Mouse (Mus musculus) midbrain, embryonic 13.5 days (tissue): ENCODE results near the gene Synpr. TPM values are rescaled to one million over a fixed set of nuclear protein-coding genes. Genes with fewer than 3 reads are reported as not detected.
"Not testable (repeated sequence)": the region's sequence is repeated elsewhere in the genome, so short reads cannot be mapped to it uniquely, and the experiment has no call there.

Source experiments
- ATAC-seq: fragments of 200-750 bp; cut with Nextera tagmentation; 2 replicates; pipeline ENCODE4 v1.8.0; 2017; ENCODE audit warnings: mild to moderate bottlenecking, moderate TSS enrichment, moderate library complexity
- H3K27ac ChIP-seq: fragments of 300-500 bp; sonication (generic); 2 replicates; pipeline ENCODE4 v1.5.1; 2015; ENCODE audit warnings: inconsistent platforms, mild to moderate bottlenecking, moderate library complexity
- H3K27me3 ChIP-seq: fragments of 300-500 bp; sonication (generic); 2 replicates; pipeline ENCODE4 v1.6.1; 2015; ENCODE audit warnings: mild to moderate bottlenecking, inconsistent platforms
- H3K36me3 ChIP-seq: fragments of 300-500 bp; sonication (generic); 2 replicates; pipeline ENCODE4 v1.6.1; 2015; ENCODE audit warnings: mild to moderate bottlenecking, inconsistent platforms
- H3K4me1 ChIP-seq: fragments of 300-500 bp; sonication (generic); replicated peaks from 2 replicates; pipeline ENCODE4 v1.6.1; 2015; ENCODE audit warnings: inconsistent platforms
- H3K4me2 ChIP-seq: fragments of 300-500 bp; sonication (generic); replicated peaks from 2 replicates; pipeline ENCODE4 v1.6.1; 2015; ENCODE audit warnings: moderate library complexity, mild to moderate bottlenecking, inconsistent platforms
- H3K4me3 ChIP-seq: fragments of 300-500 bp; sonication (generic); replicated peaks from 2 replicates; pipeline ENCODE4 v1.5.1; 2015; ENCODE audit warnings: mild to moderate bottlenecking, inconsistent platforms
- H3K9ac ChIP-seq: fragments of 300-500 bp; sonication (generic); replicated peaks from 2 replicates; pipeline ENCODE4 v1.6.1; 2015; ENCODE audit warnings: mild to moderate bottlenecking, inconsistent platforms
- H3K9me3 ChIP-seq: fragments of 300-500 bp; sonication (generic); 2 replicates; pipeline ENCODE4 v1.6.1; 2016; ENCODE audit warnings: mild to moderate bottlenecking, inconsistent platforms
- WGBS: fragments of 180-500 bp; shearing (Covaris S2); methylation state at CpG from one replicate; pipeline ENCODE4 v1.1.7; 2015; 5-methylcytosine and 5-hydroxymethylcytosine counted together
- polyA plus RNA-seq: library from polyadenylated mRNA; unstranded; fragments of >200 nt; fragmentation: Nextera tagmentation; extraction: Ambion mirVana; gene quantifications from 2 replicates; pipeline ENCODE4 v1.2.1, GENCODE M21; 2015

The Synpr gene
- polyA plus RNA-seq, result 13.4 and 19.0 TPM in 2 replicates

- Histone ChIP-seq H3K27ac (no peak within 1 kb of the TSS), H3K9ac (0 out of 2 replicates have a peak within 1 kb of the TSS, but pooled peaks have one; percentile 42), H3K36me3 (no peaks in the 10 kb centered on the region), H3K9me3 (no peaks in the 10 kb centered on the region), H3K4me2 (peak within 1 kb of the TSS; percentile 58), H3K4me1 (peaks cover 10% of the 10 kb centered on the region; the same call in 1 of the 2 replicates), H3K4me3 (peak within 1 kb of the TSS; percentile 34), H3K27me3 (peaks cover 14% of the 10 kb centered on the region)
- ATAC-seq, result peak; percentile 100
- 3% methylated on average over 27 of the region's 27 CpGs for WGBS
Measured at GRCm38 (mm10) chr14:13284091-13284844, at the start of gene Synpr. Gene Synpr (plus strand): TSS chr14:13284780.

- Histone ChIP-seq H3K27me3 (no peaks in the 10 kb centered on the region), H3K9ac (no peak overlapping the region)
- WGBS, result 11% methylated on average over 1 of the region's 1 CpGs
Measured at GRCm38 (mm10) chr14:13236929-13237328, 47.7 kb upstream of the Synpr start.

GRCm38 (mm10) chr14:13247431-13247830 lies 37.1 kb upstream of the Synpr start:
- Histone ChIP-seq H3K36me3 (no peaks in the 10 kb centered on the region), H3K4me1 (no peaks in the 10 kb centered on the region), H3K27me3 (no peaks in the 10 kb centered on the region), H3K4me2 (no peak overlapping the region), H3K4me3 (no peak overlapping the region), H3K9me3 (no peaks in the 10 kb centered on the region), H3K27ac (no peak overlapping the region), H3K9ac (no peak overlapping the region)
- WGBS, result 28% methylated on average over 4 of the region's 4 CpGs
- no peak for ATAC-seq

More at GRCm38 (mm10) chr14:13236929-13237328, 47.7 kb upstream of the Synpr start:
- no peaks in the 10 kb centered on the region for H3K4me1 ChIP-seq
- no peaks in the 10 kb centered on the region for H3K9me3 ChIP-seq
- no peaks in the 10 kb centered on the region for H3K36me3 ChIP-seq
- H3K4me2 ChIP-seq, result no peak overlapping the region
- H3K4me3 ChIP-seq, result no peak overlapping the region
- 0 out of 2 replicates have a peak, but pooled peaks have one; percentile 3 for ATAC-seq
- H3K27ac ChIP-seq, result no peak overlapping the region

- Histone ChIP-seq H3K9ac (no peak overlapping the region), H3K9me3 (no peaks in the 10 kb centered on the region), H3K36me3 (no peaks in the 10 kb centered on the region), H3K27me3 (no peaks in the 10 kb centered on the region), H3K27ac (no peak overlapping the region), H3K4me3 (no peak overlapping the region), H3K4me2 (no peak overlapping the region), H3K4me1 (no peaks in the 10 kb centered on the region)
- ATAC-seq, result no peak
Measured at GRCm38 (mm10) chr14:13249361-13249760, 35.2 kb upstream of the Synpr start.

GRCm38 (mm10) chr14:13252594-13252993 lies 32.0 kb upstream of the Synpr start:
- Histone ChIP-seq H3K9ac (no peak overlapping the region), H3K27ac (no peak overlapping the region), H3K27me3 (no peaks in the 10 kb centered on the region), H3K4me1 (no peaks in the 10 kb centered on the region), H3K36me3 (no peaks in the 10 kb centered on the region), H3K4me3 (no peak overlapping the region), H3K9me3 (no peaks in the 10 kb centered on the region), H3K4me2 (no peak overlapping the region)
- ATAC-seq, result no peak
- WGBS, result 100% methylated on average over 1 of the region's 1 CpGs

GRCm38 (mm10) chr14:13254741-13255140 lies 29.8 kb upstream of the Synpr start:
- not testable (repeated sequence) for H3K9ac ChIP-seq, H3K4me3 ChIP-seq, ATAC-seq, H3K4me1 ChIP-seq, H3K27me3 ChIP-seq, H3K36me3 ChIP-seq, H3K9me3 ChIP-seq, H3K4me2 ChIP-seq, H3K27ac ChIP-seq
- WGBS, result 81% methylated on average over 2 of the region's 2 CpGs

- H3K4me3 ChIP-seq, result no peak overlapping the region
- no peaks in the 10 kb centered on the region for H3K27me3 ChIP-seq
- H3K4me2 ChIP-seq, result no peak overlapping the region
- no peaks in the 10 kb centered on the region for H3K36me3 ChIP-seq
- no peak overlapping the region for H3K9ac ChIP-seq
- 21% methylated on average over 1 of the region's 1 CpGs for WGBS
- H3K27ac ChIP-seq, result no peak overlapping the region
- H3K4me1 ChIP-seq, result no peaks in the 10 kb centered on the region
- H3K9me3 ChIP-seq, result no peaks in the 10 kb centered on the region
- ATAC-seq, result peak; percentile 82
Measured at GRCm38 (mm10) chr14:13262406-13262805, 22.2 kb upstream of the Synpr start.

GRCm38 (mm10) chr14:13266331-13266730 lies 18.2 kb upstream of the Synpr start:
- Histone ChIP-seq H3K4me1 (no peaks in the 10 kb centered on the region), H3K27ac (no peak overlapping the region), H3K9me3 (no peaks in the 10 kb centered on the region), H3K4me3 (no peak overlapping the region), H3K9ac (no peak overlapping the region), H3K4me2 (no peak overlapping the region), H3K27me3 (no peaks in the 10 kb centered on the region), H3K36me3 (no peaks in the 10 kb centered on the region)
- 65% methylated on average over 2 of the region's 2 CpGs for WGBS
- ATAC-seq, result no peak

GRCm38 (mm10) chr14:13267181-13267580 lies 17.4 kb upstream of the Synpr start:
- whole genome bisulfite sequencing, result 90% methylated on average over 4 of the region's 4 CpGs
- no peaks in the 10 kb centered on the region for H3K9me3 ChIP-seq
- no peak overlapping the region for H3K9ac ChIP-seq
- H3K4me3 ChIP-seq, result no peak overlapping the region
- H3K4me2 ChIP-seq, result no peak overlapping the region
- no peaks in the 10 kb centered on the region for H3K27me3 ChIP-seq
- no peaks in the 10 kb centered on the region for H3K4me1 ChIP-seq
- ATAC-seq, result no peak
- H3K27ac ChIP-seq, result no peak overlapping the region
- H3K36me3 ChIP-seq, result no peaks in the 10 kb centered on the region

GRCm38 (mm10) chr14:13283211-13283610 lies 1.4 kb upstream of the Synpr start:
- ATAC-seq, result no peak
- no peak overlapping the region for H3K9ac ChIP-seq
- peaks cover 13% of the 10 kb centered on the region; the same call in 1 of the 2 replicates for H3K4me1 ChIP-seq
- no peak overlapping the region for H3K27ac ChIP-seq
- no peak overlapping the region for H3K4me2 ChIP-seq
- H3K4me3 ChIP-seq, result no peak overlapping the region
- no peaks in the 10 kb centered on the region for H3K36me3 ChIP-seq
- no peaks in the 10 kb centered on the region for H3K9me3 ChIP-seq
- WGBS, result 60% methylated on average over 4 of the region's 4 CpGs
- H3K27me3 ChIP-seq, result peaks cover 14% of the 10 kb centered on the region

GRCm38 (mm10) chr14:13284845-13285198 lies 242 bp downstream of the Synpr start:
- H3K27me3 ChIP-seq, result peaks cover 14% of the 10 kb centered on the region
- ATAC-seq, result no peak
- H3K4me3 ChIP-seq, result peak overlapping the region; percentile 34
- no peaks in the 10 kb centered on the region for H3K9me3 ChIP-seq
- H3K27ac ChIP-seq, result no peak overlapping the region
- peak overlapping the region; percentile 58 for H3K4me2 ChIP-seq
- peaks cover 10% of the 10 kb centered on the region; the same call in 1 of the 2 replicates for H3K4me1 ChIP-seq
- WGBS, result 18% methylated on average over 13 of the region's 13 CpGs
- H3K9ac ChIP-seq, result no peak overlapping the region
- no peaks in the 10 kb centered on the region for H3K36me3 ChIP-seq

- no peak overlapping the region for H3K4me3 ChIP-seq
- 85% methylated on average over 10 of the region's 10 CpGs for WGBS
- ATAC-seq, result no peak
Measured at GRCm38 (mm10) chr14:13285341-13286130, 956 bp downstream of the Synpr start.

More at GRCm38 (mm10) chr14:13285341-13286130, 956 bp downstream of the Synpr start:
- H3K4me2 ChIP-seq, result peak overlapping the region; percentile 58
- H3K4me1 ChIP-seq, result peaks cover 10% of the 10 kb centered on the region; the same call in 1 of the 2 replicates
- peaks cover 14% of the 10 kb centered on the region for H3K27me3 ChIP-seq
- H3K36me3 ChIP-seq, result no peaks in the 10 kb centered on the region
- no peak overlapping the region for H3K9ac ChIP-seq
- H3K27ac ChIP-seq, result no peak overlapping the region
- no peaks in the 10 kb centered on the region for H3K9me3 ChIP-seq
